Mouse (Mus musculus) intestine, embryonic 15.5 days (tissue): ENCODE results near the gene Hsph1. TPM values are rescaled to one million over a fixed set of nuclear protein-coding genes. Genes with fewer than 3 reads are reported as not detected.

Experiments
- ATAC-seq: fragments of 200-750 bp; cut with Nextera tagmentation; 2 replicates; pipeline ENCODE4 v1.8.0; 2017; ENCODE audit warnings: moderate TSS enrichment, moderate library complexity
- H3K27ac ChIP-seq: fragments of 300-500 bp; sonication (generic); 2 replicates; pipeline ENCODE4 v1.5.1; 2015; ENCODE audit warnings: mild to moderate bottlenecking, inconsistent platforms
- H3K27me3 ChIP-seq: fragments of 300-500 bp; sonication (generic); replicated peaks from 2 replicates; pipeline ENCODE4 v1.6.1; 2015; ENCODE audit warnings: inconsistent platforms
- H3K36me3 ChIP-seq: fragments of 300-500 bp; sonication (generic); 2 replicates; pipeline ENCODE4 v1.6.1; 2015; ENCODE audit warnings: inconsistent platforms
- H3K4me1 ChIP-seq: fragments of 300-500 bp; sonication (generic); replicated peaks from 2 replicates; pipeline ENCODE4 v1.6.1; 2015; ENCODE audit warnings: inconsistent platforms
- H3K4me2 ChIP-seq: fragments of 300-500 bp; sonication (generic); replicated peaks from 2 replicates; pipeline ENCODE4 v1.6.1; 2015; ENCODE audit warnings: mild to moderate bottlenecking, inconsistent platforms
- H3K4me3 ChIP-seq: fragments of 300-500 bp; sonication (generic); replicated peaks from 2 replicates; pipeline ENCODE4 v1.5.1; 2015; ENCODE audit warnings: inconsistent platforms
- H3K9ac ChIP-seq: fragments of 300-500 bp; sonication (generic); 2 replicates; pipeline ENCODE4 v1.6.1; 2015; ENCODE audit warnings: inconsistent platforms
- H3K9me3 ChIP-seq: fragments of 300-500 bp; sonication (generic); 2 replicates; pipeline ENCODE4 v1.6.1; 2016; ENCODE audit warnings: inconsistent platforms
- WGBS: fragments of 180-500 bp; shearing (Covaris S2); methylation state at CpG from one replicate; pipeline ENCODE4 v1.1.7; 2015; 5-methylcytosine and 5-hydroxymethylcytosine counted together
- polyA plus RNA-seq: library from polyadenylated mRNA; unstranded; fragments of >200 nt; fragmentation: Nextera tagmentation; extraction: Ambion mirVana; gene quantifications from 2 replicates; pipeline ENCODE4 v1.2.1, GENCODE M21; 2015

The Hsph1 gene
- polyA plus RNA-seq, 1 experiment from 2014 or later, result 56.8 TPM

DNA sequence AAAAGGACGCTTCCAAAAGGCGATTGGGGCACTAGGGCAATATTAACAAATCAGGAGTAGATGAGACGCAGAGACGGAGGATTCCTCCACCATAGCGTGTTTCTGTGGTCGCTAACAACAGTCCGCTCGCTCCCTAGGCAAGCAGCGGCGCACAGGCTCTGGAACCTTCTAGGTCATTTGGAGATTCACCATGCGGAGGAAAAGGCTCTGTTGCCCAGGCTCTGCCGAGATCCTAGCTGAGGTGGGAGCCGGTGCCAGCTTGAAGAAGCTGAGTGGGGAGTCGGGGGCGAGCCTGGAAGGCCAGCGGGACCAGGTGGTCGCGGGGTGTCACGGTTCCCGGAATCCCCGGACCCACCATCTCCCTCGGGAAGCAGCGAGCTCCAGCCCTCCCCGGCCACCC is 620 bp downstream of the Hsph1 start:
- Histone ChIP-seq H3K4me2 (peak overlapping the region; percentile 63), H3K4me3 (peak overlapping the region; percentile 65), H3K9me3 (no peaks in the 10 kb centered on the region), H3K36me3 (peaks cover 11% of the 10 kb centered on the region; the same call in 1 of the 2 replicates), H3K27ac (peak overlapping the region; percentile 91), H3K4me1 (peaks cover 8% of the 10 kb centered on the region; the same call in 1 of the 2 replicates), H3K9ac (peak overlapping the region; percentile 58), H3K27me3 (no peaks in the 10 kb centered on the region)
- under 1% methylated on average over 24 of the region's 24 CpGs for WGBS
- ATAC-seq, result peak; percentile 5

GRCm38 (mm10) chr5:149634409-149635035 is 1.7 kb downstream of the Hsph1 start:
- Histone ChIP-seq H3K9ac (peak overlapping the region; percentile 58), H3K9me3 (no peaks in the 10 kb centered on the region), H3K27me3 (no peaks in the 10 kb centered on the region), H3K4me3 (peak overlapping the region; percentile 65), H3K4me2 (peak overlapping the region; percentile 63), H3K36me3 (peaks cover 16% of the 10 kb centered on the region; the same call in 1 of the 2 replicates), H3K4me1 (peaks cover 8% of the 10 kb centered on the region; the same call in 1 of the 2 replicates), H3K27ac (no peak overlapping the region)
- WGBS, result 47% methylated on average over 11 of the region's 11 CpGs
- no peak for ATAC-seq

DNA sequence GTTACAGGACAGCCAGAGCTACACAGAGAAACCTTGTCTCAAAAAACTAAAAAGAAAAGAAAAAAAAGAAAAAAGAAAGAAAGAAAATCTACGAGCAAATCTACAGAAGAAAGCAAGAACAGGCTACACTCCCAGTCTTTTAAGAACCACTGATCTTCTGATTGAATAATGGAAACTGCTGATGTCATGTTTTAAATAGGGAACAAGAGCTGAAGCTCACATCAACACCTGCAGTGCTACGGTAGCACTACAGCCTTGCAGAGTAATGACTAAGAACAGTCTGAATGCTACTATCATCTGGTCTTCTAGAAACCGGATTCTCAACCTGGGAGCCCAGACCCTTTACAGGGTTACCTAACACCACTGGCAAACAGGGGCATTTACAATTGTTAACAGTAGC is 10.6 kb downstream of the Hsph1 start:
- Histone ChIP-seq H3K4me3 (no peak overlapping the region), H3K27ac (no peak overlapping the region), H3K36me3 (peaks cover 38% of the 10 kb centered on the region), H3K9me3 (no peaks in the 10 kb centered on the region), H3K27me3 (no peaks in the 10 kb centered on the region), H3K4me1 (no peaks in the 10 kb centered on the region), H3K9ac (no peak overlapping the region), H3K4me2 (no peak overlapping the region)
- WGBS, result 90% methylated on average over 3 of the region's 3 CpGs
- no peak for ATAC-seq

GRCm38 (mm10) chr5:149623815-149624675 is 12.1 kb downstream of the Hsph1 start:
- H3K4me3 ChIP-seq, result no peak overlapping the region
- no peaks in the 10 kb centered on the region for H3K27me3 ChIP-seq
- H3K4me2 ChIP-seq, result no peak overlapping the region
- 71% methylated on average over 8 of the region's 8 CpGs for WGBS
- no peaks in the 10 kb centered on the region for H3K4me1 ChIP-seq
- no peak overlapping the region for H3K9ac ChIP-seq
- H3K36me3 ChIP-seq, result peaks cover 42% of the 10 kb centered on the region
- H3K9me3 ChIP-seq, result no peaks in the 10 kb centered on the region
- no peak for ATAC-seq
- no peak overlapping the region for H3K27ac ChIP-seq

- Histone ChIP-seq H3K4me1 (no peaks in the 10 kb centered on the region), H3K4me2 (no peak overlapping the region), H3K36me3 (peaks cover 50% of the 10 kb centered on the region), H3K27ac (no peak overlapping the region), H3K9ac (no peak overlapping the region), H3K9me3 (no peaks in the 10 kb centered on the region), H3K4me3 (no peak overlapping the region), H3K27me3 (no peaks in the 10 kb centered on the region)
- no peak for ATAC-seq
- 37% methylated on average over 6 of the region's 6 CpGs for WGBS
These were observed 13.5 kb downstream of the Hsph1 start for GRCm38 (mm10) chr5:149622644-149623043.

- ATAC-seq, result no peak
- Histone ChIP-seq H3K27me3 (no peaks in the 10 kb centered on the region), H3K4me3 (no peak overlapping the region), H3K9me3 (no peaks in the 10 kb centered on the region), H3K9ac (no peak overlapping the region), H3K4me2 (no peak overlapping the region), H3K27ac (no peak overlapping the region), H3K4me1 (no peaks in the 10 kb centered on the region), H3K36me3 (peaks cover 48% of the 10 kb centered on the region)
- WGBS, result 52% methylated on average over 7 of the region's 7 CpGs
These were observed 14.0 kb downstream of the Hsph1 start for GRCm38 (mm10) chr5:149622152-149622551.

GRCm38 (mm10) chr5:149617776-149618425 is 18.3 kb downstream of the Hsph1 start:
- 83% methylated on average over 6 of the region's 6 CpGs for WGBS
- Histone ChIP-seq H3K9me3 (no peaks in the 10 kb centered on the region), H3K4me1 (no peaks in the 10 kb centered on the region), H3K27me3 (no peaks in the 10 kb centered on the region), H3K4me3 (no peak overlapping the region), H3K9ac (no peak overlapping the region), H3K36me3 (peaks cover 30% of the 10 kb centered on the region), H3K4me2 (no peak overlapping the region), H3K27ac (no peak overlapping the region)
- ATAC-seq, result no peak

GRCm38 (mm10) chr5:149616817-149617216 is 19.4 kb downstream of the Hsph1 start:
- no peak overlapping the region for H3K4me3 ChIP-seq
- H3K27me3 ChIP-seq, result no peaks in the 10 kb centered on the region

DNA sequence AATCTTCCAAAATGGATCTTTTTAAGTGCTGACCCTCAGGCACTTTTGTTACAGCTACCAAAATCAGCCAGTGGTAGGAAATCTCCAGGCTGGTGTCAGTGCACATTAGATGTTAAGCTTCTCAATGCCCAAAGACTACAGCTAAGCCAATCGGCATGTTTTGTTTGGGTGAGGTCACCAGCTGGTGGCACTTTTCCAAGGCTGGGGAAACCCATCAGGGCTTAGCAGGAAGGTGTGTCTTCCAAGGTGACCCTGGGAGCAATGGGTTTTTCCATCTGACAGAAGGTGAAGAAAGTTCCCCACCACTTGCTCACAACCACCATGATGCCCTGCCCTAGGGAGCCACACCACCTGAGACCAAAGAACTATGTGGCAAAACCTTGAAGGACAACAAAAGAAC is 20.0 kb downstream of the Hsph1 start:
- H3K4me1 ChIP-seq, result no peaks in the 10 kb centered on the region
- H3K36me3 ChIP-seq, result peaks cover 25% of the 10 kb centered on the region
- no peak overlapping the region for H3K4me2 ChIP-seq
- no peak for ATAC-seq
- no peaks in the 10 kb centered on the region for H3K9me3 ChIP-seq
- 70% methylated on average over 1 of the region's 1 CpGs for WGBS
- no peak overlapping the region for H3K27ac ChIP-seq
- no peaks in the 10 kb centered on the region for H3K27me3 ChIP-seq
- H3K4me3 ChIP-seq, result no peak overlapping the region
- H3K9ac ChIP-seq, result no peak overlapping the region

More at GRCm38 (mm10) chr5:149616817-149617216, 19.4 kb downstream of the Hsph1 start:
- Histone ChIP-seq H3K9me3 (no peaks in the 10 kb centered on the region), H3K4me2 (no peak overlapping the region), H3K9ac (no peak overlapping the region), H3K4me1 (no peaks in the 10 kb centered on the region), H3K36me3 (peaks cover 30% of the 10 kb centered on the region), H3K27ac (no peak overlapping the region)
- no peak for ATAC-seq
- WGBS, result 93% methylated on average over 10 of the region's 10 CpGs

GRCm38 (mm10) chr5:149612740-149613139 is 23.4 kb downstream of the Hsph1 start:
- H3K4me1 ChIP-seq, result no peaks in the 10 kb centered on the region
- no peaks in the 10 kb centered on the region for H3K9me3 ChIP-seq
- H3K9ac ChIP-seq, result no peak overlapping the region
- H3K4me2 ChIP-seq, result no peak overlapping the region
- H3K4me3 ChIP-seq, result no peak overlapping the region
- H3K36me3 ChIP-seq, result 0 out of 2 replicates have a peak, but pooled peaks cover 3% of the 10 kb centered on the region
- no peak for ATAC-seq
- H3K27me3 ChIP-seq, result no peaks in the 10 kb centered on the region
- WGBS, result 34% methylated on average over 10 of the region's 10 CpGs
- no peak overlapping the region for H3K27ac ChIP-seq

- H3K9ac ChIP-seq, result no peak overlapping the region
- whole genome bisulfite sequencing, result 78% methylated on average over 3 of the region's 3 CpGs
These were observed 24.0 kb downstream of the Hsph1 start for GRCm38 (mm10) chr5:149612165-149612518.

GRCm38 (mm10) chr5:149611476-149612164 is 24.6 kb downstream of the Hsph1 start:
- ATAC-seq, result no peak
- H3K4me1 ChIP-seq, result no peaks in the 10 kb centered on the region
- no peak overlapping the region for H3K4me2 ChIP-seq
- no peaks in the 10 kb centered on the region for H3K36me3 ChIP-seq
- WGBS, result 46% methylated on average over 16 of the region's 16 CpGs
- H3K27me3 ChIP-seq, result no peaks in the 10 kb centered on the region
- H3K9ac ChIP-seq, result no peak overlapping the region
- H3K9me3 ChIP-seq, result no peaks in the 10 kb centered on the region
- no peak overlapping the region for H3K4me3 ChIP-seq
- H3K27ac ChIP-seq, result no peak overlapping the region

More at GRCm38 (mm10) chr5:149612165-149612518, 24.0 kb downstream of the Hsph1 start:
- Histone ChIP-seq H3K9me3 (no peaks in the 10 kb centered on the region), H3K4me2 (no peak overlapping the region), H3K36me3 (no peaks in the 10 kb centered on the region), H3K27me3 (no peaks in the 10 kb centered on the region), H3K4me3 (no peak overlapping the region), H3K4me1 (no peaks in the 10 kb centered on the region), H3K27ac (no peak overlapping the region)
- ATAC-seq, result no peak
